Mouse (Mus musculus): ENCODE results near the gene Samd4b.
"Not testable (repeated sequence)": the region's sequence is repeated elsewhere in the genome, so short reads cannot be mapped to it uniquely, and the experiment has no call there.

Samd4b gene

GRCm38 (mm10) chr7:28393272-28393951, 204.5 kb downstream of the Samd4b start:
- DNase-seq = no peak

- peak; percentile 96 to 98 for DNase-seq
These were observed 205.3 kb downstream of the Samd4b start, which contains the start of the genes Med29 and Paf1 for GRCm38 (mm10) chr7:28392429-28393271. TSS of gene Med29 (minus strand) at chr7:28392708. TSS of gene Paf1 (plus strand) at chr7:28392951.

GRCm38 (mm10) chr7:28390331-28390730, 207.6 kb downstream of the Samd4b start:
- no peak for DNase-seq

GRCm38 (mm10) chr7:28387384-28387783, 210.6 kb downstream of the Samd4b start:
- DNase-seq = not testable (repeated sequence)

GRCm38 (mm10) chr7:28386877-28387276, 211.1 kb downstream of the Samd4b start:
- not testable (repeated sequence) for DNase-seq

GRCm38 (mm10) chr7:28386462-28386861, 211.5 kb downstream of the Samd4b start:
- peak; percentile 68 to 72 for DNase-seq

- DNase-seq = no peak
These were observed 211.9 kb downstream of the Samd4b start for GRCm38 (mm10) chr7:28386007-28386406.

GRCm38 (mm10) chr7:28385196-28385595, 212.7 kb downstream of the Samd4b start:
- DNase-seq = no peak

GRCm38 (mm10) chr7:28384162-28384561, 213.8 kb downstream of the Samd4b start:
- DNase-seq = no peak

GRCm38 (mm10) chr7:28383606-28384005, 214.3 kb downstream of the Samd4b start:
- DNase-seq = no peak

GRCm38 (mm10) chr7:28382981-28383396, 215.0 kb downstream of the Samd4b start:
- DNase-seq = no peak

- no peak for DNase-seq
These were observed 215.5 kb downstream of the Samd4b start for GRCm38 (mm10) chr7:28382347-28382951.

GRCm38 (mm10) chr7:28381938-28382337, 216.0 kb downstream of the Samd4b start:
- peak; percentile 27 for DNase-seq

- no peak for DNase-seq
These were observed 216.7 kb downstream of the Samd4b start for GRCm38 (mm10) chr7:28381017-28381790.

GRCm38 (mm10) chr7:28380237-28381016, 217.5 kb downstream of the Samd4b start, which contains the start of gene Zfp36:
TSS of gene Zfp36 (minus strand) at chr7:28380253.
- DNase-seq = no peak

GRCm38 (mm10) chr7:28378769-28379651, 218.9 kb downstream of the Samd4b start:
- peak; percentile 51 to 64 for DNase-seq

- DNase-seq = no peak
These were observed 219.8 kb downstream of the Samd4b start for GRCm38 (mm10) chr7:28378066-28378690.

- DNase-seq = no peak
These were observed 220.5 kb downstream of the Samd4b start for GRCm38 (mm10) chr7:28377190-28378065.
